Mouse (Mus musculus) left cerebral cortex, adult 2 months (tissue): ENCODE data around the gene Fbxo42. TPM values are rescaled to one million over a fixed set of nuclear protein-coding genes. Genes with fewer than 3 reads are reported as not detected.
"Not testable (repeated sequence)": the region's sequence is repeated elsewhere in the genome, so short reads cannot be mapped to it uniquely, and the experiment has no call there.

Experiments used
- DNase-seq, 2 experiments: peaks; one replicate each; pipeline ENCODE4 v3.0.0; 2021 to 2022; ENCODE audit warnings: low spot score in 2 of 2, mixed read lengths in 1 of 2; ENCODE audit errors: extremely low spot score in 1 of 2
- H3K27ac ChIP-seq: fragments of 200-600 bp; 2 replicates; pipeline ENCODE4 v1.8.1; 2022
- H3K4me3 ChIP-seq: fragments of 200-600 bp; 2 replicates; pipeline ENCODE4 v1.8.1; 2022
- CTCF ChIP-seq: fragments of 200-600 bp; IDR thresholded peaks from 2 replicates; pipeline ENCODE4 v1.8.1; 2022; ENCODE audit warnings: antibody characterized with exemption, mild to moderate bottlenecking, moderate library complexity
- intact Hi-C: fragments of 180-260 bp; cut with DNase I; formaldehyde crosslinking; loops from one replicate; pipeline ENCODE4 v1.15.1; 2025
- total RNA-seq, 2 experiments: library from RNA; stranded (reverse); gene quantifications; 2 replicates each; pipeline ENCODE4 v1.2.3; 2021

Fbxo42 gene
- total RNA-seq, 2 experiments from 2014 or later, result 29.3 to 30.3 TPM

DNA sequence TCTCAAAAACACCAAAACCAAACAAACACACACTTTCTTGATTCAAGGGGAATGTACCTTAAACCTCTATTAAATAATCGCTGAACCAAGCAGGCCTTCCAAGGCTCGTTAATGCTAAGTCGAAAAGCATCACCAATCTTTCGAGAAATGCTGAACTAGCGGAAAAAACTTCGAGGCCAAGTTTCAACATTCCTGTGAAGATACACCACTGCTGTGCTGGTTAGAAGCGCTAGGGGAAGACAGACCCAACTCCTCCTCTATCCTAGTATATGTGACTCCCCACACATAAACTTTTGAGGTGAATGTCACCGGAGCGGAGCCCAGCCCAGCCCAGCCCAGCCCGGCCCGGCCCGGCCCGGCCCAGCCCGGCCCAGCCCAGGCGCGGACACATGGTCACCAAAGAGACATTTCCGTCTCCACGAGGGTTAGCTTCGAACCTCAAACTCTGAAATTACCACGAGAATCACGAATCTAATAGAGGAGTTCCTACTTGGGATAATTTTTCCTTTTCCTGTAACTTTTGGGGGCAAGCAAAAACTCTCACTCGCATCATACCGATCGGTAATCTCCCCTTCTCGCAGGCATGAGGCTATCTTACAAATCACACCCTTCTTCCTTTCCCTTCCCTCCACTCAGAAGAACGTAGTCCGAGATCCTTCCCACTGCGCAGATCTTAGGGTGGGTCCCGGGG lies 9.1 kb upstream of the Fbxo42 start:
- no peak for TF ChIP-seq CTCF
- no peak for DNase-seq
- Histone ChIP-seq H3K27ac (peak overlapping the region; percentile 96), H3K4me3 (peak overlapping the region; percentile 95)
- intact Hi-C loops, result no loop called here

- intact Hi-C loops, result no loop called here
- H3K27ac ChIP-seq, result peak within 1 kb of the TSS; percentile 96
- peak within 1 kb of the TSS; percentile 95 for H3K4me3 ChIP-seq
- TF ChIP-seq CTCF, result no peak
- peak; percentile 99 for DNase-seq
These were observed 8.4 kb upstream of the Fbxo42 start, which contains the start of gene Szrd1 for GRCm38 (mm10) chr4:141139116-141139970. Gene Szrd1 (minus strand): TSS chr4:141139775.

DNA sequence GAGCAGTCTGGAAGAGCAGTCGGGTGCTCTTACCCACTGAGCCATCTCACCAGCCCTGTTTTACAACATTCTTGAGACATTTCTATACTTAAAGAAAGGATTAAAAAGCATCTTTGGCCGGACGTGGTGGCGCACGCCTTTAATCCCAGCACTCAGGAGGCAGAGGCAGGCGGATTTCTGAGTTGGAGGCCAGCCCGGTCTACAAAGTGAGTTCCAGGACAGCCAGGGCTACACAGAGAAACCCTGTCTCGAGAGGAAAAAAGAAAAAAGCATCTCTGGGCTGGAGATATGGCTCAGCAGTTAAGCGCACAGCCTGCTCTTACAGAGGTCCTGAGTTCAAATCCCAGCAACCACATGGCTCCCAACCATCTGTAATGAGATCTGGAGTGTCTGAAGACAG lies 7.4 kb upstream of the Fbxo42 start:
- H3K27ac ChIP-seq, DNase-seq, H3K4me3 ChIP-seq: not testable (repeated sequence)
- intact Hi-C loops, result loop anchor here (5.0 to 10.0 kb wide), 2 partner anchors 127 to 404 kb away; no protein-coding TSS in a partner anchor

DNA sequence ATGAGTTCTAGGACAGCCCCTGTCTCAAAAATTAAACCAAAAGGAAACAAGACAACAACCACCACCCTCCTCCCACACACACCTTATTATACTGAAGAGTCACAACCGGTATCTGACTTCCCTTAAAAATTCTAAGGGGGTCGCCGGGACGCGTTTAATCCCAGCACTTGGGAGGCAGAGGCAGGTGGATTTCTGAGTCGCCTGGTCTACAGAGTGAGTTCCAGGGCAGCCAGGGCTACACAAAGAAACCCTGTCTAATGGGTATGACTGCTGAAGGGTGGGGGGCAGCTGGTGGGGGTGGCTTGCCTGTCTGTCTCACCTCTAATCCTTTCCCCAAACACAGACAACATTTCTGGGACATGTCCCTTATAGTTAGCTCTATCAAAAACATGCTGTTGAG lies 6.7 kb upstream of the Fbxo42 start:
- Histone ChIP-seq H3K27ac (no peak overlapping the region), H3K4me3 (no peak overlapping the region)
- no peak for TF ChIP-seq CTCF
- DNase-seq, result no peak
- intact Hi-C loops, result loop anchor here (5.0 to 10.0 kb wide), 2 partner anchors 126 to 404 kb away; no protein-coding TSS in a partner anchor

- peak; percentile 75 to 82 for DNase-seq
- no peak overlapping the region for H3K27ac ChIP-seq
- no peak overlapping the region for H3K4me3 ChIP-seq
- TF ChIP-seq CTCF, result peak; percentile 97
- intact Hi-C loops, result loop anchor here (1.0 to 10.0 kb wide), 3 partner anchors 125 to 402 kb away; no protein-coding TSS in a partner anchor
These were observed 5.4 kb upstream of the Fbxo42 start for GRCm38 (mm10) chr4:141142285-141142811.

DNA sequence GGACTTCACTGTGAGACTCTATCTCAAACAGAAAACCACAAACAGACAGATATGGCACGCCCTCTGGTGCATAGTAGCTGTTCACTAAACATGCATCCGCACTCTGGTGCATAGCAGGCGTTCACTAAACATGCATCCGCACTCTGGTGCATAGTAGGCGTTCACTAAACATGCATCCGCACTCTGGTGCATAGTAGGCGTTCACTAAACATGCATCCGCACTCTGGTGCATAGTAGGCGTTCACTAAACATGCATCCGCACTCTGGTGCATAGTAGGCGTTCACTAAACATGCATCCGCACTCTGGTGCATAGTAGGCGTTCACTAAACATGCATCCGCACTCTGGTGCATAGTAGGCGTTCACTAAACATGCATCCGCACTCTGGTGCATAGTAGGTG lies 2.6 kb upstream of the Fbxo42 start:
- intact Hi-C loops, result loop anchor here (5.0 to 10.0 kb wide), 2 partner anchors 57 to 400 kb away; no protein-coding TSS in a partner anchor
- not testable (repeated sequence) for DNase-seq, H3K4me3 ChIP-seq, H3K27ac ChIP-seq

GRCm38 (mm10) chr4:141146491-141147033 lies 1.2 kb upstream of the Fbxo42 start:
- TF ChIP-seq CTCF, result no peak
- intact Hi-C loops, result loop anchor here (5.0 to 10.0 kb wide), 2 partner anchors 56 to 398 kb away; no protein-coding TSS in a partner anchor
- Histone ChIP-seq H3K4me3 (no peak overlapping the region), H3K27ac (no peak overlapping the region; the same call in 1 of the 2 replicates)
- DNase-seq, result no peak

- peak in 1 of 2 experiments; percentile 33 for DNase-seq
These were observed 492 bp downstream of the Fbxo42 start for GRCm38 (mm10) chr4:141148009-141148801.

GRCm38 (mm10) chr4:141149116-141149515 lies 1.4 kb downstream of the Fbxo42 start:
- peak overlapping the region; percentile 82 for H3K4me3 ChIP-seq
- intact Hi-C loops, result loop anchor here (5.0 to 10.0 kb wide), 2 partner anchors 53 to 396 kb away; no protein-coding TSS in a partner anchor
- no peak for TF ChIP-seq CTCF
- DNase-seq, result no peak
- H3K27ac ChIP-seq, result no peak overlapping the region

More at GRCm38 (mm10) chr4:141148009-141148801, 492 bp downstream of the Fbxo42 start:
- TF ChIP-seq CTCF, result no peak; the same call in none of the 2 replicates
- peak overlapping the region; percentile 97 for H3K27ac ChIP-seq
- peak overlapping the region; percentile 82 for H3K4me3 ChIP-seq
- intact Hi-C loops, result loop anchor here (5.0 to 10.0 kb wide), 2 partner anchors 54 to 397 kb away; no protein-coding TSS in a partner anchor

DNA sequence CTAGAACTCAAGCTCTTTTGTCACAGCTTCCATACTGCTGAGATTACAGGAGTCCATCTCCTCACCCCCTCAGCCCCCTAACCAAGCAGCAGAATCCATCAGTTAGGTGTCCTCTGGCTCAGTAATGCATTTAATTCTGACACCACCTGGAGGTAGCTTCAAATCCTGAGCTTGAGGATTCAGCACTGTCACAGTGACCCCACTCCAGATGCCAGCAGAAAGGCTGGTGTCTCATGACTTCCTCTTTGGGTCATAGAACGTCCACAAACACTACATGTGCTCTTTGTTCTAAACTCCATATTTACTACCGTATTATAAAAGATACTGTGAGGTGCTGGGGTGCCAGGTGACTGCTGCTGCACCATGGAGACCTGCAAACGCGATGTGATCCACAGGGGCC lies 9.8 kb downstream of the Fbxo42 start:
- no peak for DNase-seq
- intact Hi-C loops, result no loop called here
- H3K4me3 ChIP-seq, result no peak overlapping the region
- no peak overlapping the region; the same call in 1 of the 2 replicates for H3K27ac ChIP-seq
- TF ChIP-seq CTCF, result no peak
